Mouse (Mus musculus) lung, adult 10 weeks (tissue): ENCODE data around the gene En2. TPM values are rescaled to one million over a fixed set of nuclear protein-coding genes. Genes with fewer than 3 reads are reported as not detected.

Experiments
- polyA plus RNA-seq: library from polyadenylated mRNA; stranded (reverse); fragments of 350-450 nt; fragmentation: Illumina TruSeq; extraction: RNeasy Lipid Tissue Mini Kit (QIAGEN cat#74804); gene quantifications from one replicate; pipeline ENCODE4 v1.2.3, GENCODE M21; 2014; ENCODE audit warnings: low read depth, low replicate concordance; ENCODE audit not compliant: insufficient read depth

The En2 gene
- not detected for polyA plus RNA-seq

DNA sequence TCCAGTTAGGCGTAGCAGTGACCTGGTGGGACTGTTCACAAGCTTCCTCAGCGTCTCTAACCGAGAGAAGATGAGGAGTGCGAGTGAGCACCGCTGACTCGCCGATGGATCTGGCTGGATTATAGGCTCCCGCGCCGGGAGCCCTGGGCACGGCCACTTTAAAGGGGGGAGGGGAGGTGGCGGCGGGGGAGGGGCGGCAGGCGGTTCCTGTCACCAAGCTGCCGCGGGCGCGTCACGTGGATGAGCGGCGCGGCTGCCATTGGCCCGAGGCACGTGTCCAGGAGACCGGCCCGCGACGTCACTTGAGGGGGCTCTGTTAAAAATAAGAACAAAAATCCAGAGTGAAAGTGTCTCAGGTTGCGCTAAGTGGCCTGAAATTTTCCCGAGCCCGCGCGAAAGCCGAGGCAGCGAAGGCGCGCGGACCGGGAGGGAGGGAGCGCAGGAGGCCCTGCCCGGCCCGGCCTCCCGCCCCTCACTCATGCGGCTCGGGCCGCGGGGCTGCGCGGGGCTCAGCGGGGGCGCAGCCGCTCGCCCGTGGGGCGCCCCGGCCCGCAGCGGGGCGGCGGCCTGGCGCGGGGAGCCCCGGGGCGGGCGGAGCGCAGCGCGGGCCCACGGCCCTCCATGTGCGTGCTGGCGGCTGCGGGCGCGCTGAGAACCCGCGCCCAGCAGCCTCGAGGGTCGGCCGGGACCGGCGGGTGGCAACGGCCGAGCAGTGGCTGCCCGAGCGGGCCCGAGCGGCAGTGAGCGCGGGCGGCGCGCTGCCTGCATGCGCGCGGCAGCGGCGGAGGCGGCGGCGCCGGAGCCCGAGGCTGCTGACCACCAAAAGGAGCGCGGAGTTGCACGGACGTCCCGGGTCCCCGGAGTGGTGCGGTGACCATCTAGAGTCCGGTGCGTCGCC lies at the start of gene En2:
TSS of gene En2 (plus strand) at position 337 of the 898 bp plus-strand sequence.

Other genes starting within 250 kb of the En2 start
- 52.8 TPM for gene Insig1, start 94.3 kb upstream of the En2 start, polyA plus RNA-seq
- gene Cnpy1, start 80.1 kb downstream of the En2 start, polyA plus RNA-seq, result 0.09 TPM
- 6.2 TPM for gene Rbm33, start 151.4 kb downstream of the En2 start, polyA plus RNA-seq